Mouse (Mus musculus): ENCODE measurements around the gene Itfg2. TPM values are rescaled to one million over a fixed set of nuclear protein-coding genes. Genes with fewer than 3 reads are reported as not detected.
A peak's percentile ranks its signal among the peaks of the same experiment; 100 is the strongest.

Itfg2 gene
- polyA plus RNA-seq (2012; rRNA removed) = 18.7 and 19.3 TPM in 2 replicates

GRCm38 (mm10) chr6:128424269-128425019, at the start of gene Itfg2:
Gene Itfg2 (minus strand): TSS chr6:128424931.
- under 1% methylated on average over 42 of the region's 42 CpGs for WGBS
- peak; percentile 86 for DNase-seq (ENCODE audit: low read depth, low spot score)

- DNase-seq (ENCODE audit: low read depth, low spot score) = no peak
- 84% methylated on average over 6 of the region's 6 CpGs for WGBS
Observed at GRCm38 (mm10) chr6:128474112-128474511, 49.4 kb upstream of the Itfg2 start.

GRCm38 (mm10) chr6:128469451-128469850, 44.7 kb upstream of the Itfg2 start:
- 4% methylated on average over 11 of the region's 12 CpGs for WGBS
- DNase-seq (ENCODE audit: low read depth, low spot score) = no peak

GRCm38 (mm10) chr6:128467298-128467697, 42.6 kb upstream of the Itfg2 start:
- 44% methylated on average over 2 of the region's 2 CpGs for WGBS
- no peak for DNase-seq (ENCODE audit: low read depth, low spot score)

- no peak for DNase-seq (ENCODE audit: low read depth, low spot score)
- 66% methylated on average over 3 of the region's 3 CpGs for WGBS
Observed at GRCm38 (mm10) chr6:128466563-128466962, 41.8 kb upstream of the Itfg2 start.

GRCm38 (mm10) chr6:128466043-128466442, 41.3 kb upstream of the Itfg2 start:
- DNase-seq (ENCODE audit: low read depth, low spot score) = no peak
- WGBS = 44% methylated on average over 7 of the region's 7 CpGs

GRCm38 (mm10) chr6:128464996-128465395, 40.3 kb upstream of the Itfg2 start:
- 85% methylated on average over 4 of the region's 4 CpGs for WGBS
- DNase-seq (ENCODE audit: low read depth, low spot score) = no peak

GRCm38 (mm10) chr6:128461606-128462005, 36.9 kb upstream of the Itfg2 start:
- DNase-seq (ENCODE audit: low read depth, low spot score) = no peak

GRCm38 (mm10) chr6:128460729-128461503, 36.2 kb upstream of the Itfg2 start:
- 85% methylated on average over 14 of the region's 14 CpGs for WGBS

GRCm38 (mm10) chr6:128460321-128460720, 35.6 kb upstream of the Itfg2 start:
- DNase-seq (ENCODE audit: low read depth, low spot score) = no peak
- WGBS = 64% methylated on average over 2 of the region's 2 CpGs

More at GRCm38 (mm10) chr6:128460729-128461503, 36.2 kb upstream of the Itfg2 start:
- no peak for DNase-seq (ENCODE audit: low read depth, low spot score)

GRCm38 (mm10) chr6:128457186-128457585, 32.5 kb upstream of the Itfg2 start:
- 76% methylated on average over 5 of the region's 5 CpGs for WGBS
- DNase-seq (ENCODE audit: low read depth, low spot score) = no peak

- no peak for DNase-seq (ENCODE audit: low read depth, low spot score)
- 74% methylated on average over 12 of the region's 12 CpGs for WGBS
Observed at GRCm38 (mm10) chr6:128455835-128456605, 31.3 kb upstream of the Itfg2 start.

- 96% methylated on average over 5 of the region's 5 CpGs for WGBS
- DNase-seq (ENCODE audit: low read depth, low spot score) = no peak
Observed at GRCm38 (mm10) chr6:128447063-128447462, 22.3 kb upstream of the Itfg2 start.

- DNase-seq (ENCODE audit: low read depth, low spot score) = no peak
- 26% methylated on average over 14 of the region's 14 CpGs for WGBS
Observed at GRCm38 (mm10) chr6:128445761-128446535, 21.2 kb upstream of the Itfg2 start.

- WGBS = 80% methylated on average over 2 of the region's 2 CpGs
- DNase-seq (ENCODE audit: low read depth, low spot score) = no peak
Observed at GRCm38 (mm10) chr6:128440238-128440637, 15.5 kb upstream of the Itfg2 start.

- 7% methylated on average over 18 of the region's 18 CpGs for WGBS
- DNase-seq (ENCODE audit: low read depth, low spot score) = no peak
Observed at GRCm38 (mm10) chr6:128438871-128439341, 14.2 kb upstream of the Itfg2 start.

GRCm38 (mm10) chr6:128438317-128438870, 13.7 kb upstream of the Itfg2 start, which contains the start of gene Fkbp4:
Gene Fkbp4 (minus strand): TSS chr6:128438677.
- 1% methylated on average over 67 of the region's 67 CpGs for WGBS
- DNase-seq (ENCODE audit: low read depth, low spot score) = no peak

GRCm38 (mm10) chr6:128437731-128438316, 13.1 kb upstream of the Itfg2 start:
- WGBS = under 1% methylated on average over 52 of the region's 52 CpGs
- no peak for DNase-seq (ENCODE audit: low read depth, low spot score)

GRCm38 (mm10) chr6:128437288-128437687, 12.6 kb upstream of the Itfg2 start:
- 5% methylated on average over 10 of the region's 10 CpGs for WGBS
- no peak for DNase-seq (ENCODE audit: low read depth, low spot score)

Measured in large intestine, adult 2 months (tissue).